Mouse (Mus musculus): ENCODE results near the gene D17H6S53E. TPM values are rescaled to one million over a fixed set of nuclear protein-coding genes. Genes with fewer than 3 reads are reported as not detected.

The D17H6S53E gene
- polyA plus RNA-seq, 1 experiment, result 2.5 TPM

GRCm38 (mm10) chr17:35147348-35147747, 21.2 kb downstream of the D17H6S53E start:
- no peaks in the 10 kb centered on the region for H3K27me3 ChIP-seq (ENCODE audit: control insufficient read depth, insufficient read depth, low read length)
- no peak overlapping the region for H3K4me3 ChIP-seq (ENCODE audit: control insufficient read depth, low read depth, low read length)
- peaks cover 13% of the 10 kb centered on the region for H3K36me3 ChIP-seq (ENCODE audit: control insufficient read depth, insufficient read depth, low read length)
- H3K27ac ChIP-seq (ENCODE audit: control insufficient read depth, insufficient read depth, low read depth, low read length), result no peak overlapping the region
- peaks cover 3% of the 10 kb centered on the region; the same call in 1 of the 2 replicates for H3K4me1 ChIP-seq (ENCODE audit: control insufficient read depth, insufficient read depth, low read length)
- TF ChIP-seq POLR2A (IDR thresholded peaks at IDR 0.05; ENCODE audit: control insufficient read depth, low read depth, low read length), result no peak
- no peak for TF ChIP-seq CTCF (IDR thresholded peaks at IDR 0.05; ENCODE audit: control insufficient read depth, insufficient read depth, insufficient replicate concordance, low read depth, low read length)

- Histone ChIP-seq H3K4me3 (ENCODE audit: control insufficient read depth, low read depth, low read length) (no peak overlapping the region), H3K36me3 (ENCODE audit: control insufficient read depth, insufficient read depth, low read length) (peaks cover 15% of the 10 kb centered on the region), H3K27ac (ENCODE audit: control insufficient read depth, insufficient read depth, low read depth, low read length) (no peak overlapping the region), H3K4me1 (ENCODE audit: control insufficient read depth, insufficient read depth, low read length) (peaks cover 2% of the 10 kb centered on the region; the same call in 1 of the 2 replicates), H3K27me3 (ENCODE audit: control insufficient read depth, insufficient read depth, low read length) (no peaks in the 10 kb centered on the region)
- no peak for TF ChIP-seq CTCF (IDR thresholded peaks at IDR 0.05; ENCODE audit: control insufficient read depth, insufficient read depth, insufficient replicate concordance, low read depth, low read length)
- TF ChIP-seq POLR2A (IDR thresholded peaks at IDR 0.05; ENCODE audit: control insufficient read depth, low read depth, low read length), result no peak
Measured at GRCm38 (mm10) chr17:35147922-35148639, 21.9 kb downstream of the D17H6S53E start.

GRCm38 (mm10) chr17:35152121-35152520, 25.9 kb downstream of the D17H6S53E start:
- Histone ChIP-seq H3K27me3 (ENCODE audit: control insufficient read depth, insufficient read depth, low read length) (no peaks in the 10 kb centered on the region), H3K27ac (ENCODE audit: control insufficient read depth, insufficient read depth, low read depth, low read length) (no peak overlapping the region), H3K4me3 (ENCODE audit: control insufficient read depth, low read depth, low read length) (no peak overlapping the region), H3K4me1 (ENCODE audit: control insufficient read depth, insufficient read depth, low read length) (peaks cover 2% of the 10 kb centered on the region; the same call in 1 of the 2 replicates), H3K36me3 (ENCODE audit: control insufficient read depth, insufficient read depth, low read length) (peaks cover 24% of the 10 kb centered on the region)
- TF ChIP-seq CTCF (IDR thresholded peaks at IDR 0.05; ENCODE audit: control insufficient read depth, insufficient read depth, insufficient replicate concordance, low read depth, low read length), result no peak
- no peak for TF ChIP-seq POLR2A (IDR thresholded peaks at IDR 0.05; ENCODE audit: control insufficient read depth, low read depth, low read length)

GRCm38 (mm10) chr17:35153077-35153476, 26.9 kb downstream of the D17H6S53E start:
- TF ChIP-seq CTCF (IDR thresholded peaks at IDR 0.05; ENCODE audit: control insufficient read depth, insufficient read depth, insufficient replicate concordance, low read depth, low read length) (no peak), POLR2A (IDR thresholded peaks at IDR 0.05; ENCODE audit: control insufficient read depth, low read depth, low read length) (no peak)
- no peak overlapping the region for H3K27ac ChIP-seq (ENCODE audit: control insufficient read depth, insufficient read depth, low read depth, low read length)
- H3K4me1 ChIP-seq (ENCODE audit: control insufficient read depth, insufficient read depth, low read length), result peaks cover 2% of the 10 kb centered on the region; the same call in 1 of the 2 replicates
- no peaks in the 10 kb centered on the region for H3K27me3 ChIP-seq (ENCODE audit: control insufficient read depth, insufficient read depth, low read length)
- peaks cover 24% of the 10 kb centered on the region for H3K36me3 ChIP-seq (ENCODE audit: control insufficient read depth, insufficient read depth, low read length)
- no peak overlapping the region for H3K4me3 ChIP-seq (ENCODE audit: control insufficient read depth, low read depth, low read length)

- Histone ChIP-seq H3K36me3 (ENCODE audit: control insufficient read depth, insufficient read depth, low read length) (peaks cover 25% of the 10 kb centered on the region), H3K27ac (ENCODE audit: control insufficient read depth, insufficient read depth, low read depth, low read length) (no peak overlapping the region), H3K4me1 (ENCODE audit: control insufficient read depth, insufficient read depth, low read length) (peaks cover 2% of the 10 kb centered on the region; the same call in 1 of the 2 replicates), H3K4me3 (ENCODE audit: control insufficient read depth, low read depth, low read length) (no peak overlapping the region), H3K27me3 (ENCODE audit: control insufficient read depth, insufficient read depth, low read length) (no peaks in the 10 kb centered on the region)
- TF ChIP-seq POLR2A (IDR thresholded peaks at IDR 0.05; ENCODE audit: control insufficient read depth, low read depth, low read length) (no peak), CTCF (IDR thresholded peaks at IDR 0.05; ENCODE audit: control insufficient read depth, insufficient read depth, insufficient replicate concordance, low read depth, low read length) (no peak)
Measured at GRCm38 (mm10) chr17:35153931-35154330, 27.8 kb downstream of the D17H6S53E start.

- peaks cover 29% of the 10 kb centered on the region for H3K36me3 ChIP-seq (ENCODE audit: control insufficient read depth, insufficient read depth, low read length)
- H3K4me1 ChIP-seq (ENCODE audit: control insufficient read depth, insufficient read depth, low read length), result peaks cover 2% of the 10 kb centered on the region
- TF ChIP-seq POLR2A (IDR thresholded peaks at IDR 0.05; ENCODE audit: control insufficient read depth, low read depth, low read length) (no peak), CTCF (IDR thresholded peaks at IDR 0.05; ENCODE audit: control insufficient read depth, insufficient read depth, insufficient replicate concordance, low read depth, low read length) (no peak)
- H3K27me3 ChIP-seq (ENCODE audit: control insufficient read depth, insufficient read depth, low read length), result no peaks in the 10 kb centered on the region
- H3K4me3 ChIP-seq (ENCODE audit: control insufficient read depth, low read depth, low read length), result no peak overlapping the region
- H3K27ac ChIP-seq (ENCODE audit: control insufficient read depth, insufficient read depth, low read depth, low read length), result no peak overlapping the region
Measured at GRCm38 (mm10) chr17:35154616-35155015, 28.4 kb downstream of the D17H6S53E start.

- Histone ChIP-seq H3K4me1 (ENCODE audit: control insufficient read depth, insufficient read depth, low read length) (peaks cover 2% of the 10 kb centered on the region), H3K27me3 (ENCODE audit: control insufficient read depth, insufficient read depth, low read length) (no peaks in the 10 kb centered on the region), H3K36me3 (ENCODE audit: control insufficient read depth, insufficient read depth, low read length) (peaks cover 28% of the 10 kb centered on the region), H3K4me3 (ENCODE audit: control insufficient read depth, low read depth, low read length) (no peak overlapping the region), H3K27ac (ENCODE audit: control insufficient read depth, insufficient read depth, low read depth, low read length) (no peak overlapping the region)
- TF ChIP-seq CTCF (IDR thresholded peaks at IDR 0.05; ENCODE audit: control insufficient read depth, insufficient read depth, insufficient replicate concordance, low read depth, low read length) (0 out of 2 replicates have a peak, but pooled peaks have one; percentile 1), POLR2A (IDR thresholded peaks at IDR 0.05; ENCODE audit: control insufficient read depth, low read depth, low read length) (no peak)
Measured at GRCm38 (mm10) chr17:35155451-35155850, 29.3 kb downstream of the D17H6S53E start.

Measured in testis, adult 2 months (tissue).